Mouse (Mus musculus): ENCODE results near the gene Lair1.
"Not testable (repeated sequence)": the region's sequence is repeated elsewhere in the genome, so short reads cannot be mapped to it uniquely, and the experiment has no call there.

Gene Lair1

GRCm38 (mm10) chr7:4063013-4063412 is at the start of gene Lair1:
Gene Lair1 (minus strand): TSS chr7:4063204.
- CTCF ChIA-PET, result interaction anchor here (0.5 to 0.6 kb wide), 2 partner anchors 21 to 35 kb away, joined by 3 read pairs; no protein-coding TSS in a partner anchor

GRCm38 (mm10) chr7:4111766-4112165 is 48.8 kb upstream of the Lair1 start:
- CTCF ChIA-PET, result no interaction called here

- CTCF ChIA-PET, result no interaction called here
Measured at GRCm38 (mm10) chr7:4103411-4103810, 40.4 kb upstream of the Lair1 start.

GRCm38 (mm10) chr7:4101144-4101543 is 38.1 kb upstream of the Lair1 start:
- CTCF ChIA-PET, result no interaction called here

- CTCF ChIA-PET, result no interaction called here
Measured at GRCm38 (mm10) chr7:4098832-4099231, 35.8 kb upstream of the Lair1 start.

- CTCF ChIA-PET, result no interaction called here
Measured at GRCm38 (mm10) chr7:4098301-4098700, 35.3 kb upstream of the Lair1 start.

DNA sequence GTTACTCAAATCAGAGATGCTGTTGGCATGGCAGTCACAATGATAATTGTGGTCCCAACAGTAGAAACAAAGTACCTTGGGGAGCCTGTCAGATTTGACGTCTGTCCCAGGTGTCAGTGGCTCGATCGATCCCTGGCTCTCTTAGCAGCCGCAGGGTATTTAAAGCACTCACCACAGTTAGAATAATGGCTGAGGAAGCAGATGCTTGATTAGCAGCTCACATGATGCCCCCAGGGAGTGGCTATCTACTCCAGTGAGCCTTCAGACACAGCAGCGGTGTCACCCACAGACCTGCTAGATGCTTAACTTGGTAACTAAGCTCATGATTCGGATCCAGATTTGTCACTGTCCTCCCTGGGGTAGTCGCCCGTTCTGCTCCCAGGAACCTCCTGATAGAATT is 28.2 kb upstream of the Lair1 start:
- CTCF ChIA-PET, result interaction anchor here (0.6 kb wide), 1 partner anchor 45 kb away, joined by 10 read pairs; no protein-coding TSS in a partner anchor

- CTCF ChIA-PET, result interaction anchor here (0.6 kb wide), 1 partner anchor 154 kb away, joined by 3 read pairs; no protein-coding TSS in a partner anchor
Measured at GRCm38 (mm10) chr7:4088679-4089078, 25.7 kb upstream of the Lair1 start.

DNA sequence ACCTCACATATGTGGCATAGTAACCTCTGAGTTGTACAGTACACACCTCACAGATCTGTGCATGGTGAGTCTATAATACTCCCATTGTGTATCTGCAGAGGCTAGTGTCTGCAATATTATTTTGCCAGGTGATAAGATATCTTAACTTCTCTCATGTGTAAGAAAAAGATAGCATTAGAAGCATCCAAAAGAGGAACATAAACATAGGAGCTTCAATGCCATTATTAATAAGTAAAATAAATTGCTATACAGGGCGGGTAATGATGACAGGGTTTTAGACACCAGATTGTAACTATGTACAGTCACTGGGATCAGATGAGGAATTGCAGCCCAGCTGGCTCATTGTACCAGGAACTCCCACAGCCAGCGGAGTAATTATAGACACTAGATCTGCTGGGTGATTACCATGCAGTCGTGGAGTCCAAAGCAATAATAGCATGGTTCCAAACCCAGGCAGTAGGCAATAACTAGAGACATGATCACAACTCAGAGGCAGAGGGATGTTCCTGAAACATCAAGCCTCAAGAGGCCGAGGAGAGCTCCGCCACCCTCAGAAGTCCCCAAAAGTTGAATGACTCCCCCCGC is 25.0 kb upstream of the Lair1 start:
- CTCF ChIA-PET, result no interaction called here

DNA sequence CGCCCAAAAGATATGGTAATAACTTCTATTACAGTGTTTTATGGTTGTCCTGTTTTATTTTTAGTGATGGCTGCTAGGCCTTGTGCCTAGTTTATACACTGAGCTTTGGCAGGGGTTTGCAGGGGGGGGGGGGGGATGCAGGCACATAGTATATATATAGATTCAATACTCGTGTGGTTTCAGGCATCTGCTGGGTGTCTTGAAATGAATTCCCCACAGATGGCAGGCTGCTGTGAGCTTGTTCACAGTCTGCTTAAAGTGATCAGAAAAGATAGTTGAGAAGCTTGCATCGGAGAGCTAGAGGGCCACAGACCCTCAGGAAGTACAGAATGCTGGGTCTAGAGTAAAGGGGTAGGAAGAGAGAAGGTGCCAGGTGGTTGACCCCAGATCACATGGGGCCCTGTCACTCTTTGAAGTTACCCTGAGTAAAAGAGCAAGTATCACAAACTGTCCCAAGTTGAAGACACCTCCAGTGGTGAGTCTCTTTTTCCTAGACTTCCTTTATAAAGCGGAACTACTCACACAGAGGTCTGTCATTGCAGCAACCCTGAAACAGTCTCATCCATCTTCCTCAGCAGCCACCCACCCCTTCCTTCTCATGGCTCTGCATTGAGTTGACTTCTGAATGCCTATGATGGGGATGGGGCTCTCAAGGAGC is 24.4 kb upstream of the Lair1 start:
- CTCF ChIA-PET, result no interaction called here

- CTCF ChIA-PET, result no interaction called here
Measured at GRCm38 (mm10) chr7:4085562-4085961, 22.6 kb upstream of the Lair1 start.

- CTCF ChIA-PET, result interaction anchor here (0.6 to 0.7 kb wide), 3 partner anchors 21 to 1041 kb away, joined by 3 to 15 read pairs (median 4); partner anchors contain the start of gene Lair1
Measured at GRCm38 (mm10) chr7:4084161-4084560, 21.2 kb upstream of the Lair1 start.

- CTCF ChIA-PET, result no interaction called here
Measured at GRCm38 (mm10) chr7:4082804-4083203, 19.8 kb upstream of the Lair1 start.

- CTCF ChIA-PET, result no interaction called here
Measured at GRCm38 (mm10) chr7:4081706-4082105, 18.7 kb upstream of the Lair1 start.

DNA sequence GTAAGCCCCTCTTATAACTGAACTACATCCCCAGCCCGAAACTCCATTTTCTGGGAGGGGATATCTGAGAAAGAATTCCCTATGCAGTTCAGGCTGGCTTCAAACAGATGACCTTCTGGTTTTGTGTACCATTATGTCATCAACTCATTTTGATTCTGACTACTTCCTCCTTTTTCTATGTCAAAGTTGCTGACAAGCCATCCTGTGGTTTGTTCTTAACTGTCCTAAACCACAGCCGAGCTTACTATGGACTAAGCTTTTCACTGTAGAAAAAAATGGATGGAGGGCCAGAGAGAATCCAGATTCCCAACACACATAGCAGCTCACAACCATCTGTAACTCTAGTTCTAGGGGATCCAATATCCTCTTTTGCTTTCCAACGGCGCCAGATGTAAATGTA is 17.5 kb upstream of the Lair1 start:
- CTCF ChIA-PET, result interaction anchor here (1.0 kb wide), 1 partner anchor 16 kb away, joined by 3 read pairs; no protein-coding TSS in a partner anchor

- CTCF ChIA-PET, result interaction anchor here (0.7 kb wide), 1 partner anchor 24 kb away, joined by 4 read pairs; no protein-coding TSS in a partner anchor
Measured at GRCm38 (mm10) chr7:4079511-4079910, 16.5 kb upstream of the Lair1 start.

DNA sequence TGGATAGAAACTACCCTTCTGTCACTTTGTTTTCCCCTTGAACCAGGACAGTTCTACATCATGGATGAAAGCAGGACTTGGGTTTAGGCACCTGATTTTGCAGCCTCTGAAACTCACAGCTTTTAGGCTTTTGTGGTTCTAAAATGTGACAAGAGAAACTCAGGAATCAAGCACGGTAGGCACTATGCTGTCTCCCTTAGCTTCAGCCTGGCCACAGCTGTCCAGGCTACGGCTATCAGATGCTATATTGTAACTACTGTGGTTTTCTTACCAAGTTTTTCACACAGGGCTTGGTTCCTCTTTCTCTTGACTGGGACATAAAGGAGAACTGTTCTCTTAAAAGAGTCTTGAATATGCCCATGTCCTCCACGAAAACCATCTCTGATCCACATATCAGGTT is 10.1 kb upstream of the Lair1 start:
- CTCF ChIA-PET, result no interaction called here

- CTCF ChIA-PET, result interaction anchor here (0.5 kb wide), 1 partner anchor 454 kb away, joined by 4 read pairs; no protein-coding TSS in a partner anchor
Measured at GRCm38 (mm10) chr7:4071066-4071465, 8.1 kb upstream of the Lair1 start.

DNA sequence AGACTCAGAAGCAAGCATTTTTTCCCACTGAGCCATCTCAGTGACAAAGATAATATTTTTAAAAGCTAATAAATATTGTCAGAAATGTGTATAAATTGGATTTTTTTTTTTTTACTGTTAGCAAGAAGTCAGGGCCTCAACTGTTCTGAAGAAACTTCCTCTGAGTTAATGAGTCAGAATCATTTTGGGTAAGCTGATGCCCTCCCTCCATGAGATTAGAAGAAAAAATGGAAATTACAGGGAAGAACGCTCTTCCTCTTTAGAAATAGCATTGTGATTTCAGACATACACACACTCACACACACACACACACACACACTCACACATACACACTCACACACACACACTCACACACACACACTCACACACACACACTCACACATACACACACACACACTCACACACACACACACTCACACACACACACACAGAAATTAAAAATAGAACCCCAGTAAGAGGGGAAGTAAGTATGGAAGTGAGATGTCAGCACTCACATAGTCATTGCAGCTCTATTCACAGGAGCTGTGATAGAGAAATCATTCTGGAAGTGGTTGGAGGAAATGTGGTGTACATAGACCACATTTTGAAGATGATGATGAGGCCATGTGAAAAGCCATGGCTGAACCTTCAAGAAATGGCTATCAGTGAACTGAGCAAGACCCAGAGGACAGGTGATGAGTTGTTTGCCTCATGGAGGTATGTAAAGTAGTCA is 866 bp upstream of the Lair1 start:
- CTCF ChIA-PET, result interaction anchor here (0.9 to 1.0 kb wide), 2 partner anchors 10 to 16 kb away, joined by 3 to 4 read pairs; no protein-coding TSS in a partner anchor

DNA sequence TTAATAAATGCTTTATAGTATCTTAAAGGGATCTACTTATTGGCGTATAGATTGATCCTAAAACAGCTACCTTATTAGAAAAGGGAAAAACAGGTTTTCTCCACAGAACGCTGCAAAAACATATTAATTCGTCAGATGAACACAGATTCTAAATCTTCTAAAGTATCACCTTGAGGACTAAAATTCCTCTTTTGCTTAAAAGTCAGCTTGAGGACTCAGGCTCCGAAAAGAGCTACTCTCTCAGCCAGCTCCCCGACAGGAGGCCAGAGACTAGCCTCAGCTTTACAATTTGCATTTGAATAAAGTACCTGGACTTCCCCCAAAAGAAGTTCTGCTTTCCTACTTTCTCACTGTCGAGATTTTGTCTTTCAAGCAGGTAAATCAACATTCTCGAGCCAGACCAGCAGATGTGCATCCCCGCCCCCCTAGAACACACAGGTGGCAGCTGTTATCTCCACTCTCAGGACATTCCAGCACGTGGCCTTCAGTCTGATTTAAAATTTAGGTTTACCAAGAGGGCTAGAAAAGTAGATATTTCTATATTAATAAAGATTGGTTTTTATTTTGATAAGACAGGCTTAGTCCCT is 2.3 kb downstream of the Lair1 start:
- CTCF ChIA-PET, result not testable (repeated sequence)

GRCm38 (mm10) chr7:4026794-4027421 is 36.1 kb downstream of the Lair1 start:
- CTCF ChIA-PET, result interaction anchor here (1.1 to 1.8 kb wide), 2 partner anchors 75 to 405 kb away, joined by 3 to 5 read pairs; no protein-coding TSS in a partner anchor

DNA sequence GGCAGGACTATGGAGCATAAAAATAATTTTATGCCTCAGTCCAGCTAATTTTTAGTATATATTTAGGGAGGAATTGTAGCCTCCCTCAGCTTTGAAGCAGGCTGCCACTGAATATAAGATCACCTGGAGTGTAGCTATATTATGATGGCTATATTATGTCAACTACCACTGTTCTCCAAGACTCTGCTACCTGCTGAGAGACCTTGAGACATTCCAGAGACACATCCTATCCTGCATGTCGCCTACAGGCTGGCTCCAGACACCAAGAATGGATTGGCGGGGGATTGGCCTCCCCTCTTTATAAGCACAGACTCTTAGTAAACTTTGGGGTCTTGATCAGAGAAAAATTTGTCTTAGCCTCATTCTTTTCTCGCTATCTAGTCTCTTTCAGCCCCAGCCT is 58.4 kb downstream of the Lair1 start:
- CTCF ChIA-PET, result not testable (repeated sequence)
